Mouse (Mus musculus) heart, adult 2 months (tissue): ENCODE data around the gene Fbxl14.

Source experiments
- CTCF ChIP-seq: fragments of 200-600 bp; IDR thresholded peaks from 2 replicates; pipeline ENCODE4 v1.8.1; 2022; ENCODE audit warnings: antibody characterized with exemption, mild to moderate bottlenecking, moderate library complexity
- EP300 ChIP-seq: fragments of 200-500 bp; IDR thresholded peaks from 2 replicates; pipeline ENCODE4 v1.6.1; 2011; ENCODE audit warnings: low read depth, low read length, control low read depth; ENCODE audit not compliant: insufficient read depth
- POLR2A ChIP-seq: fragments of 200-500 bp; IDR thresholded peaks from 2 replicates; pipeline ENCODE4 v1.6.1; 2011; ENCODE audit warnings: mild to moderate bottlenecking, low read depth, low read length, control low read depth; ENCODE audit not compliant: insufficient read depth

- TF ChIP-seq POLR2A, result no peak
- no peak for TF ChIP-seq EP300
- TF ChIP-seq CTCF, result peak; percentile 55
These were observed 11.7 kb upstream of the Fbxl14 start for GRCm38 (mm10) chr6:119467785-119468059.
